Mouse (Mus musculus) kidney, postnatal 0 days (tissue): Measurements from ENCODE around the gene Perm1. TPM values are rescaled to one million over a fixed set of nuclear protein-coding genes. Genes with fewer than 3 reads are reported as not detected.

ENCODE experiments used
- ATAC-seq: fragments of 200-750 bp; cut with Nextera tagmentation; replicated peaks from 2 replicates; pipeline ENCODE4 v1.8.0; 2017; ENCODE audit warnings: low read depth, moderate number of reproducible peaks, moderate TSS enrichment, moderate library complexity; ENCODE audit not compliant: low FRiP score
- DNase-seq: peaks from one replicate; pipeline ENCODE4 v3.0.0-alpha.2; 2016; ENCODE audit warnings: low spot score
- H3K27ac ChIP-seq: fragments of 300-500 bp; sonication (generic); 2 replicates; pipeline ENCODE4 v1.5.1; 2014; ENCODE audit warnings: mild to moderate bottlenecking
- H3K27me3 ChIP-seq: fragments of 300-500 bp; sonication (generic); 2 replicates; pipeline ENCODE4 v1.6.1; 2014; ENCODE audit warnings: low read length, mixed read lengths; ENCODE audit not compliant: insufficient read depth
- H3K36me3 ChIP-seq: fragments of 300-500 bp; sonication (generic); 2 replicates; pipeline ENCODE4 v1.6.1; 2014; ENCODE audit warnings: low read length, mixed read lengths; ENCODE audit not compliant: insufficient read depth
- H3K4me1 ChIP-seq: fragments of 300-500 bp; sonication (generic); replicated peaks from 2 replicates; pipeline ENCODE4 v1.6.1; 2014; ENCODE audit warnings: antibody characterized with exemption, low read length, mixed read lengths; ENCODE audit not compliant: insufficient read depth
- H3K4me2 ChIP-seq: fragments of 300-500 bp; sonication (generic); 2 replicates; pipeline ENCODE4 v1.6.1; 2014; ENCODE audit warnings: mild to moderate bottlenecking, low read length, moderate library complexity, mixed read lengths
- H3K4me3 ChIP-seq: fragments of 300-500 bp; sonication (generic); replicated peaks from 2 replicates; pipeline ENCODE4 v1.5.1; 2014; ENCODE audit warnings: low read depth, low read length
- H3K9ac ChIP-seq: fragments of 300-500 bp; sonication (generic); 2 replicates; pipeline ENCODE4 v1.6.1; 2014; ENCODE audit warnings: low read depth, low read length
- H3K9me3 ChIP-seq: fragments of 300-500 bp; sonication (generic); replicated peaks from 2 replicates; pipeline ENCODE4 v1.6.1; 2016; ENCODE audit warnings: low read length, inconsistent platforms, mixed read lengths
- CTCF ChIP-seq: IDR thresholded peaks from 2 replicates; pipeline ENCODE4 v1.5.1; 2016; ENCODE audit warnings: antibody characterized with exemption, low read depth, mild to moderate bottlenecking, moderate library complexity
- WGBS: fragments of 180-500 bp; shearing (Covaris S2); extraction: QIAGEN DNeasy Blood & Tissue Kit; methylation state at CpG from one replicate; pipeline ENCODE4 v1.1.7; 2014; 5-methylcytosine and 5-hydroxymethylcytosine counted together
- polyA plus RNA-seq: library from polyadenylated mRNA; unstranded; fragments of >200 nt; fragmentation: Nextera tagmentation; extraction: Ambion mirVana; gene quantifications from 2 replicates; pipeline ENCODE4 v1.2.1, GENCODE M21; 2015

Gene Perm1
- 0.56 and 0.71 TPM in 2 replicates for polyA plus RNA-seq

DNA sequence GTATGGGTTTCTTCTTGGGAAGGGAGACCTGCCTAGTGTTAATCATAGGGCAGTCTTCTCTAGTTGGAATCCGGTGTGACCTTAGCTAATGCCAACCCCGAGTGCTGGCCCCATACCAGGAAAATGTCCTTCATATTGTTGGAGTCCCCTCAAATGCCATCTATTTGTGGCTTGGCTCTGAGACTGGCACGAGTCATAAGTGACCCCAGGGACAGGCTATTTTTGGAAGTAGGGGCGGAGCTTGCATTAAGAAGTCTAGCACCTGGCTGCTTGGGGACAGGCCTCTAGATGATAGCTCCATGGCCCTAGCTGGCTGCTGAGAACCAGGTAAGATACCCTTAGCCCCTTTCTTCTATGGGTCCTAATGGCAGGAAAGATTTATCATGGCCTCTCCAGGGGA lies at the start of gene Perm1:
Gene Perm1, plus strand, starts transcription at position 220 of the 400 bp plus-strand sequence.
- no peak for TF ChIP-seq CTCF
- Histone ChIP-seq H3K4me1 (no peaks in the 10 kb centered on the region), H3K4me2 (no peak within 1 kb of the TSS), H3K4me3 (no peak within 1 kb of the TSS), H3K36me3 (no peaks in the 10 kb centered on the region), H3K27ac (no peak within 1 kb of the TSS), H3K9me3 (no peaks in the 10 kb centered on the region), H3K9ac (no peak within 1 kb of the TSS), H3K27me3 (no peaks in the 10 kb centered on the region)
- DNase-seq (no peak), ATAC-seq (no peak)
- WGBS: 68% methylated on average over 4 of the region's 4 CpGs

DNA sequence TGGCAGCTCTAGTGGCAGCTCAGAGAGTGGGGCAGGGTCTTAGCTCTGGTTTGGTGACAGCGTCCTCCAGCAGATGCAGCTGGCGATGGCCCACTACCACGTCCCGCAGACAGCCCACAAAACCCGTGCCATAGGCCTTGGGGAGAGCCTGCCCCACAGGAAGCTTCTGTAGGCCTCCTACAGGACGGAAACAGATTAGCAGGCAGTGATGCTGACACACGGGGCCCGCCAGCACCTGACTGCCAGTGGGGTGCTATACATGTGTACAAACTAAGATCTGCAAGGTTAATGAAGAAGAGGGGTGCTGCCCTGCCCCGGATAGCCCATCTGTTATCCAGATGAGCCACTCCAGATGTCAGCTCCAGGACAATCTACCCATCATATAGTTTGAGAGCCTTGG lies 49.2 kb upstream of the Perm1 start:
- no peaks in the 10 kb centered on the region for H3K4me1 ChIP-seq
- no peak overlapping the region for H3K4me2 ChIP-seq
- H3K4me3 ChIP-seq: no peak overlapping the region
- WGBS: 85% methylated on average over 9 of the region's 9 CpGs
- H3K9me3 ChIP-seq: 0 out of 2 replicates have a peak, but pooled peaks cover 6% of the 10 kb centered on the region
- peaks cover 75% of the 10 kb centered on the region for H3K36me3 ChIP-seq
- no peaks in the 10 kb centered on the region for H3K27me3 ChIP-seq
- DNase-seq: no peak
- no peak for ATAC-seq
- H3K9ac ChIP-seq: no peak overlapping the region
- peak; percentile 29; the same call in 1 of the 2 replicates for TF ChIP-seq CTCF
- no peak overlapping the region for H3K27ac ChIP-seq

DNA sequence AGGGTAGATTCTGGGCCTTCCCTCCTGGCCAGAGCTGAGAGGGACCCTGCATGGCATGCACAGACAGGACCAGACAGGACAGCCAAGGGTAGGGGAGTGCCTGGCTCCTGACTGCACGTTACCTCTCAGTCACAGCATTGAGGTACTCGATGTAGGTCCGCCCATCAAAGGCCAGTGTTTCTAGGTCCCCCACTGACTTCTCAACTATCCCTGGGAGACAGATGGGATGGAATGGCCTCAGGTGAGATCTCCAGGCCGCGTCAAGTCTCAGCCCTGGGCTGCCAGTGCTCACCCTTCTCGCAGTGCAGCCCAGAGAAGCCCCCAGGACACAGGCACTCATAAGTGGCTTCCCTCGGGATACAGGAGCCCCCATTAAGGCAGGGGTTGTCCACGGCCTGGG lies 47.1 kb upstream of the Perm1 start:
- H3K36me3 ChIP-seq: peaks cover 84% of the 10 kb centered on the region
- no peak overlapping the region for H3K9ac ChIP-seq
- no peak overlapping the region for H3K4me2 ChIP-seq
- no peak overlapping the region for H3K27ac ChIP-seq
- H3K27me3 ChIP-seq: no peaks in the 10 kb centered on the region
- 94% methylated on average over 8 of the region's 8 CpGs for WGBS
- no peak overlapping the region for H3K4me3 ChIP-seq
- no peaks in the 10 kb centered on the region for H3K4me1 ChIP-seq
- ATAC-seq: no peak
- no peak for DNase-seq
- no peaks in the 10 kb centered on the region for H3K9me3 ChIP-seq
- no peak for TF ChIP-seq CTCF

DNA sequence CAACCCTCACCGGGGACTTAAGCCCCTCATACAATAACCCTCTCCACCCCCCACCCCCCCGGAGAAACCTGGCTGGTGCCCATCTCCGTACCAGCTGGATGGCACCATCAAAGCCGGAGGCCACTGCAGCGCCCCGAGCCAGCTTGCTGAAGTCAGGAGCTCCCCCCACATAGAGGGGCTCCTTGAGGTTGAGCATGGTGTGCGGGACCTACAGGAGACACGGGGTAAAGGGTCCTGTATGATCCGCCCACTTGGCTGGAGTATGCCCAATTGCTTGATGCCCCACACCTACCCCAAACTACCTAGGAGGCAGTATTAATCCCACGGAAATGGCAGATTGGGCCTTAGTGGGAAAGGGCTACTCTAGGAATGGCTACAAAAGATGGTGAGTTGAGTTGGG lies 46.5 kb upstream of the Perm1 start:
- no peak overlapping the region for H3K27ac ChIP-seq
- no peak overlapping the region for H3K4me2 ChIP-seq
- no peaks in the 10 kb centered on the region for H3K27me3 ChIP-seq
- H3K9me3 ChIP-seq: no peaks in the 10 kb centered on the region
- ATAC-seq: no peak
- no peak for DNase-seq
- H3K36me3 ChIP-seq: peaks cover 85% of the 10 kb centered on the region
- WGBS: 94% methylated on average over 10 of the region's 10 CpGs
- H3K4me1 ChIP-seq: no peaks in the 10 kb centered on the region
- no peak overlapping the region for H3K4me3 ChIP-seq
- TF ChIP-seq CTCF: no peak
- H3K9ac ChIP-seq: no peak overlapping the region

DNA sequence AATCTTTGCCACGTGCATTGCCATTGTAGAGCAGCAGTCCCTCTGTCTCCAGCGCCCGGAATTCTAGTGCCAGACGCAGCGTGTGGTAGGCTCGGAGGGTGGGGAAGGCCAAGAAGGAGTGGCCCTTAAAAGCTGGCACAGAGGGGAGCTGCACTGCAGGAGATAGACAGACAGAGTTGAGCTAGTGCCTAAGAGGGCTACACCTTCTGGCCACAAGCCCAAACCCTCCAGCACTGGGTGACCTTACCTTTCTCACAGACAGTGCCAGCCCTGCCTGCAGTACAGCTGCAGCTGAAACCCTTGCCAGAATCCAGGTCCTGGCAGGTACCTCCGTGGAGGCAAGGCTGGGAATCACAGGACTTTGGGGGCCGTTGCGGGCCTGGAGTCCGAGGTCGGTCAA lies 43.8 kb upstream of the Perm1 start:
- H3K27ac ChIP-seq: no peak overlapping the region
- peaks cover 96% of the 10 kb centered on the region for H3K36me3 ChIP-seq
- no peak overlapping the region for H3K9ac ChIP-seq
- no peaks in the 10 kb centered on the region for H3K27me3 ChIP-seq
- DNase-seq (no peak), ATAC-seq (no peak)
- WGBS: over 99% methylated on average over 11 of the region's 11 CpGs
- H3K4me2 ChIP-seq: no peak overlapping the region
- no peak for TF ChIP-seq CTCF
- no peak overlapping the region for H3K4me3 ChIP-seq
- H3K9me3 ChIP-seq: no peaks in the 10 kb centered on the region
- H3K4me1 ChIP-seq: no peaks in the 10 kb centered on the region

DNA sequence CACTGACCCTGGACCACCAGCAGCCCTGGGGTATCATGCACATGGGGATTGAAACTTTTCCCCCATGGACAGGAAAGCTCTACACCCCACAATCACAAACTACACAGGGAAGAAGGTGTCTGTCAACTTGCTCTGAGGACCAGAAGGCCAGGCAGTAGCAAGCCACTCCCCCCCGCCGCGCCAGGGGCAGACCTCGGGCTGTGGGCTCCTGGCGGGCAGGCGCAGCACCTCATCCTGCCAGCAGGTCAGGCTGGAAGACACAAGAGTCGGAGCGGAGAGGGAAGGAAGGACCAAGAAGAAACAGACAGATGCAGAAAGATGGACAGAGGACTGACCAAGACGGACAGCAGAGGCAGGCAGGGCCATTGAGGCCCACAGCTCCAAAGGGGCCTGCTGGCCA lies 38.0 kb upstream of the Perm1 start:
- WGBS: 94% methylated on average over 9 of the region's 9 CpGs

DNA sequence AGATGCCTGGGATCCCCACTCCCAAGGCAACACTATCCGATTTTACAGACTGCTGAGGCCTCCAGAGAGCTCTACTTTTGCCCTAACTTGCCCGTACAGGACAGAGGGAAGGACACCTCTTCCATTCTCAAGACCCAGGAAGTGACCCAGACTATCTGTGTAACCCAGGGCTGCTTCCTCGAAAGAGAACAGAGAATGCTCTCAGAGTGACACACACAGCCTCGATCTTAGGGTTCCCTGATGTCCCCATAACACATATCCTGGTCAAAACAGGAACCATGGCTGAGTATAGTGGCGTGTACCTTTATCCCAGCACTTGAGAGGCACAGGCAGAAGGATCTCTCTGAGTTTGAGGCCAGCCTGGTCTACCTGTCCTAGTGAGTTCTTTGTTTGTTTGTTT lies 31.9 kb upstream of the Perm1 start:
- TF ChIP-seq CTCF: no peak
- 83% methylated on average over 5 of the region's 5 CpGs for WGBS
- peaks cover 26% of the 10 kb centered on the region; the same call in 1 of the 2 replicates for H3K36me3 ChIP-seq
- no peaks in the 10 kb centered on the region for H3K27me3 ChIP-seq
- ATAC-seq (no peak), DNase-seq (no peak)
- no peak overlapping the region for H3K27ac ChIP-seq
- H3K4me2 ChIP-seq: no peak overlapping the region
- no peak overlapping the region for H3K4me3 ChIP-seq
- H3K9me3 ChIP-seq: no peaks in the 10 kb centered on the region
- H3K4me1 ChIP-seq: peaks cover 12% of the 10 kb centered on the region; the same call in 1 of the 2 replicates
- no peak overlapping the region for H3K9ac ChIP-seq

More for the DNA sequence above, 38.0 kb upstream of the Perm1 start:
- peaks cover 77% of the 10 kb centered on the region for H3K36me3 ChIP-seq
- H3K27ac ChIP-seq: no peak overlapping the region
- no peak for TF ChIP-seq CTCF
- no peak overlapping the region for H3K9ac ChIP-seq
- H3K9me3 ChIP-seq: no peaks in the 10 kb centered on the region
- no peak overlapping the region for H3K4me3 ChIP-seq
- DNase-seq (no peak), ATAC-seq (no peak)
- no peak overlapping the region for H3K4me2 ChIP-seq
- no peaks in the 10 kb centered on the region for H3K27me3 ChIP-seq
- no peaks in the 10 kb centered on the region for H3K4me1 ChIP-seq
